Mouse (Mus musculus): Measurements from ENCODE around the gene Crhr1.

Gene Crhr1

GRCm38 (mm10) chr11:104138976-104139375 is 6.3 kb downstream of the Crhr1 start:
- DNase-seq (ENCODE audit: low spot score): no peak

- DNase-seq (ENCODE audit: low spot score): no peak
These were observed 12.3 kb downstream of the Crhr1 start for GRCm38 (mm10) chr11:104144930-104145329.

DNA sequence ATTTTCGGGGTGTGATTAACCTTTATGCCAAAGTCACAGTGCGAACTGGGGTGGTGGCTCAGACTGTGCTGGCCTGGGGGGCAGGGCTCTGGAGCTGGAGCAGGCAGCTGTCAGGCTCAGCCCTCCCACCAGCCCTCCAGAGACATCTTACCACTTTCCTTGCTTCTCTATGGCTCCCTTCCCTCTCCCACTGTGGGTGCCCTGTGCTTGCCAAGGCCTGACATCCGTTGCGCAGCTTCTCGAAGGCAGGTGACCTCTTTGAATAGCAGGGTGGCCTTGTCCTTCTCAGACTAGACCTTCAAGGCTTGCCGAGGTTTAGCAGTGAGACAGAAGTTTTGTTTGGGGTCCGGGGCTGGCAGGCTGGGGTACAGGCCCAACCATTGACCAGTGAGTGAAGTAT is 16.1 kb downstream of the Crhr1 start:
- DNase-seq (ENCODE audit: low spot score): no peak

DNA sequence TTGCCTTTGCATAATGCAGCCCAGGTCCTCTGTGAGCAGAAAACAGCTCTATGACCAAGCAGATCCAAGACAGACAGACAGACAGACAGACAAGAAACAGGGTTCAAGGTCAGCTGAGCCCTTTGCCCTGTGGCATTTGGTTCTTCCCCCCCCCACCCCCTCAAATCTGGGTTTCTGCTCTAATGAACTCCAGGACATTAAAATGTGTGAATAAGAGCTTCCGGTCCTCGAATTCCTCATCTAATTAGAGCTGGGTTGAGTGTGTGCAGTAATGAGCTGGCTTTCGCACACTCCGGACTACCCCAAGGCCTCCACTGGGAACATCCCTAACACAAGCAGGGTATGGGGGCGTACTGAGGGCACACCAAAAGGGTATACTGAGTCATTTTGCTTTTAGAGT is 18.3 kb downstream of the Crhr1 start:
- DNase-seq (ENCODE audit: low spot score): no peak

- DNase-seq (ENCODE audit: low spot score): no peak
These were observed 21.7 kb downstream of the Crhr1 start for GRCm38 (mm10) chr11:104154332-104154731.

DNA sequence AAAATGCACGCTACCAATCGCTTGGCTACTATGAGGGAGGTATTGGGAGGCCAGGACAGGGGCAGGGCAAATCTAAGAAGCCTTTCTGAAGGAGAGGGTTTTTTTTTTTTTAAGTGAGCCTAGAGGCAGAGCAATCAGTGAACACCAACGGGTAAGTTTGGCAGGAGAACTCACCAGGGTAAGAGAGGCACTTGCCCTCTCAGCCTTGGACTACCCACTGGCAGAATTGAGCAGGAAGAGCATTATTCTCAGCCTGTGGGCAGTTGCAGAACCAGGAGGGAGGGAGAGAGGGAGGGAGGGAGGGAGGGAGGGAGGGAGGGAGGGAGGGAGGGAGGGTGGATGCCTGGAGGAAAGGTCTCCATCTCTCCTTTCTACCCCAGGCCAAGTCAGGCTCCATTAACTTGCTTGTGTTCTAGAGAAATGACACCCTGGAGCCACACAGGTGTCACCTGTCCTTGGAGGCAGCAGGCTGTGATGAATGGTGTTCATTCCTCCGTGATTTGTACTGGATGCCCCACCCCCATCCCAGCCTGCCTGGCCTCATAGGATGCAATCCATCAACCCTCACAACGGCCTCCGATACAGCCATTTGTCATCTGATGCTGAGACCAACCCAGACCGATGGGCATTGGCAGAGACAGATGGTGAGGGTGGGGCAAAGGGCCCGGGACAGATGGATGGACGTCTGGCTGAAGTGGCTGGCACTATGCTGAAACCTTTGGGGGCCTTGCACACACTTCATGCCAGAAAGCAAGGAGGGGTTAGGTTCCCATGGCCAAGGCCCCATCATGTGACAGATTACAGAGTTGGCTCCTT is 22.4 kb downstream of the Crhr1 start:
- DNase-seq (ENCODE audit: low spot score): no peak

- DNase-seq (ENCODE audit: low spot score): no peak
These were observed 23.2 kb downstream of the Crhr1 start for GRCm38 (mm10) chr11:104155899-104156298.

DNA sequence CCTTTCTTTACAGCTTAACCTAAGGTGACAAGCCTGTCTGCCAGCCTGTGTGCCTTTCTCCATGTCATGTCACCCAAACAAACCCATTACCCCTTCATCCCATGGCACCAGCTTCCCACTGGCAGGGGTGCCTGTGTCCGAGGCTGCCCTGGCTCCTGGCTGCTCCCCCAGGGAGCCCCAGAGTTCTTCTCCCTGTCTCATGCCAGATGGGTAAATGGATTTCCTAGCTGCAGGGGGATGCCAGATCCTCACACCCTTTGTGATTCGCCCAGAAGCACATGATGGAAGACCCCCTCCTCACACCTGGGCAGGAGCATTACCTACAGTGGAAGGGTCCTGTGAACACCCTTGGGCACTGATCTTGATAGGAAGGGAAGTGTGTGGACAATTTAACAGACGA is 23.7 kb downstream of the Crhr1 start:
- no peak for DNase-seq (ENCODE audit: low spot score)

DNA sequence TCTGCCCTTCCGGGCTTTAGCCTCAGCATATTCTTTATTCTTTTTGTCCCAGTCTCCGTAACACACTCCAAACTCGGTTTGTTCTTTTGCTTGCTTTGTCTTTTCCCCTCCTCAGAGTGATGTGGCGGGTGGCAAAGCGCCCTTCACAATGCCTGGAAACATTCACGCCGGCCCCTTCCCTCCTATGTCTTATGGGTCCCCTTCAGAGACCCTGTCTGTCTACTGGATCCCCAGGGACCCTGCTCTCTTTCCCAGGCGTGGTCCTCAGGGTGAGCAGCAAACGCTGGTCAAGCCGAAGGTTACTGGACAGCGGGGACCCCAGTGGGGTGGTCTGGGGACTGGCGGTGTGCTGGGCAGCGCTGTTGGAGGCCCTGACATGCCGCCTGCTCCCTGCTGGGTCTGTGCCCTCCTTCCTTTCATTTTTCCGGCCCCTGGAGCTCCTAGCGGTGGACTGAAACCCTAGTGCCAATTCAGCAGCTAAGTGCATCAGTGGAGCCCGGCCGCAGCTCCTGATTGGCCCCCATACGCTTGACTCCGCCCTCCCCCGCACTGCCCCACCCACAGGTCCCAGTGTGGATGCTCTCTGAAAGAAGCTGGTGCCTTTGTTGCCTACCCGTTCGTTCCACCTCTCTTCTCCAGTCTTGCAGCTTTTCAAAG is 25.1 kb downstream of the Crhr1 start:
- DNase-seq (ENCODE audit: low spot score): peak; percentile 9

- DNase-seq (ENCODE audit: low spot score): no peak
These were observed 25.7 kb downstream of the Crhr1 start for GRCm38 (mm10) chr11:104158260-104158907.

GRCm38 (mm10) chr11:104159769-104160272 is 27.2 kb downstream of the Crhr1 start:
- no peak for DNase-seq (ENCODE audit: low spot score)

DNA sequence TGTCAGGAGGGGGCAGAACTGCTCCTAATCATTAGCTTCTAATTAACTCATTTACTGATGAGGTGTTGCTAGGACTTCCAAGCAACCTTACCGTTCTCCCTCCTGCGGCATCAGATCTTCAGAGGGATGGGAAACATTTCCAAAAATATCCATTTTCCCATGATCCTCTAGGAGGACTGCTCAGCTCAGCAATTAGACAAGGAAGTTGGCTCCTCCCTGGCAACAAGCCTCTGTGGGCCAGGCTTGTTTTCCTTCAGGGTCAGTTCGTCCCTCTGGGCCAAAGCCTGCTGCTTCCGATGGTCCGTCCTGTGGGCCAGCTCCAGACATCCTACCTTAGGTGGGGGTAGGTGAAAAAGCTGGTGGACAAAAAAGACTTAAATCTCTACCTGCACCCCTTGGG is 28.5 kb downstream of the Crhr1 start:
- no peak for DNase-seq (ENCODE audit: low spot score)

- no peak for DNase-seq (ENCODE audit: low spot score)
These were observed 31.6 kb downstream of the Crhr1 start for GRCm38 (mm10) chr11:104164257-104164656.

DNA sequence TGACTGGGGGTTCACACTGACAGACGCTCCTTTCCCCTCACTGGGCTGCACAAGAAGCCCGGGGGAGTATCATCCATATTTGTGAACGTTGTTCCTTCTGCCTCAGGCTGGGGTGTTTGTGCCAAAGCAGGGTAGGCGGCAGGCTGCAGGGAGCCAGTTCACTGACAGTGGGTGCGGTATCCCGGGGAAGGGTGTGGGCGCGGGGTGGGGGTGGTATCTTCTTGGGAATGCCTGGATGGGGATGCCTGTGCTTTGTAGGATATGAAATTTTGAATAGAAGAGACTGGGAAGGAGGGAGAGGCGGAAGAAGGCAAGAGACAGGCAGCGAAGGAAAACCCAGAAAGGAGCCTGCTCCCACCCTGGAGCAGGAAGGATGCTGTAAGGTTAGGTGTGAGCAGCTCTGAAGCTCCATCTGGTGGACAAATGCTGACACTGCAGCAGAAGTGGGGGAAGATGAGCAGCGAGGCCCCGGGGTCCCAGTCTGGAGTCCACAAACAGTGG is 38.7 kb downstream of the Crhr1 start:
- DNase-seq (ENCODE audit: low spot score): peak; percentile 54

GRCm38 (mm10) chr11:104178893-104179292 is 46.2 kb downstream of the Crhr1 start:
- no peak for DNase-seq (ENCODE audit: low spot score)

GRCm38 (mm10) chr11:104179804-104180203 is 47.1 kb downstream of the Crhr1 start:
- DNase-seq (ENCODE audit: low spot score): no peak

DNA sequence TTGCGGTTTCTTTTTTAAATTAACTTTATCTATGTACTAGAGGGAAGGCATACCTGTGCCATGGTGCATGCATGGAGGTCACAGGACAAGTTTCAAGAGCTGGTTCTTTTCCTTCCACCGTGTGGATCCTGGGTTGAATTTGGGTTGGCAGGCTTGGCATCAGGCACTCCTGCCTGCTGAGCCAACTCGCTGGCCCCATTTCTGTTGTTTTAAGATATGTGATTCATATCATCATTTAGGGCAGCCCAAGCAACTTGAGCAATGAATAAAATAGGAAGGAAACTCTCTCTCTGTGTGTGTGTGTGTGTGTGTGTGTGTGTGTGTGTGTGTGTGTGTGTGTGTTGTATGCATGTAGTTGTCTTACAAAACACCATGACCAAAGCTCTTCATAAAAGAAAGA is 49.5 kb downstream of the Crhr1 start:
- no peak for DNase-seq (ENCODE audit: low spot score)

DNA sequence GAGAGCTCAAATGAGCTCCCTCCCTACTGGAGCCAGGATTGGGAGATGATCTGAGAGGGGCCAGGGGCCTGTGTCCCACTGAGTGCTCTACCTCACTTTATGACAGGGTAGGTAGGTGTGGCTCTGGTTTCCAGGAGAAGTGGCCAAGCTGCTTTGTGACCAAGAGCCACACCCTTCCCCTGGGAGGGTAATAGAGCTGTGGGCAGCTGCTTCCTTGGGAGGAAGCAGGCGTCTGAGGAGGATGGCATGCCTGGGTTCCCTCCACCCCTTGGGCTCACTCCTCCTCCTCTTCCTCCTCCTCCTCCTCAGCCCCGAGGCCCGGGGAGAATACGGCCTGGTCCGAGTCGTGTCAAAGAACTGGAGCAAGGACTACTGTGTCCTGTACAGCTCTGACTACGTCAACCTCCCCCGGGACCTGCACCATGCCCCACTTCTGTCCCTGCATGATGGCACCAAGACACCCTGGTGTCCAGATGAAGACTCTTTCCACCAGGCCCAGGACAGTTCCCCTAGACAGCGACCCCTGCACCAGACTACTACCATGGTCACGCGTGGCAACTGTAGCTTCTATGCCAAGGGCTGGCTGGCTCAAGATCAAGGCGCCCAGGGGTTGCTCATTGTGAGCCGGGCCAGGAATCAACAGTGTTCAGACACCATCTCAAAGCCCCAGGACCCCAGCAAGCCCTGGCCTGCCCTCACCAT is 53.6 kb downstream of the Crhr1 start, which contains the start of gene Sppl2c:
TSS of gene Sppl2c (plus strand) at position 193 of the 702 bp plus-strand sequence.
- no peak for DNase-seq (ENCODE audit: low spot score)

DNA sequence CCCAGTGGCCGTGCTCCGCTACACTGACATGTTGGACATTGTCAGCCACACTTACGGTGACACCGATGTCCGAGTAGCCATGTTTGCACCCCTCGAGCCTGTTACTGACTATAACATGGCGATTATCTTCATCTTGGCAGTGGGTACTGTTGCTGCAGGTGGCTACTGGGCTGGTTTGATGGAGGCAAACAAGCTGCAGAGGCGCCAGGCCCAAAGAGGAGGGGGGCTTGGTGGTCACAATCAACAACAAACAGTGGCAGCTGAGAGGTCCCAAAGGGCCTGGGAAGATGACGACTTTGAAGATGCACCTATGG is 54.1 kb downstream of the Crhr1 start:
- no peak for DNase-seq (ENCODE audit: low spot score)

DNA sequence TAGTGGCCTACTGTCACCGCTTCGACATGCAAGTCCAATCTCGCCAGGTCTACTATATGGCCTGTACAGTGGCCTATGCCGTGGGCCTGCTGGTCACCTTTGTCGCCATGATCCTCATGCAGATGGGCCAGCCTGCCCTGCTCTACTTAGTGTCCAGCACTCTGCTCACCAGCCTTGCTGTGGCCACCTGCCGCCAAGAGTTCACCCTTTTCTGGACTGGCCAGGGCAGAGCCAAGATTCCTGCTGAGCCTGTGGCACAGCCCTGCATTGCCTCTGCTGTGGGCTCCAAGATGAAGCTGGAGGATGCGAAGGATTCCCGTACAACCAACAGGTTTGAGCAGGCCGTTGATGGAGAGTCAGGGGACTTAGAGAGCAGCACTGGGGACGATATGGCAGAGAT is 55.1 kb downstream of the Crhr1 start:
- DNase-seq (ENCODE audit: low spot score): no peak

- no peak for DNase-seq (ENCODE audit: low spot score)
These were observed 57.4 kb downstream of the Crhr1 start for GRCm38 (mm10) chr11:104190008-104190407.

GRCm38 (mm10) chr11:104195382-104195781 is 62.7 kb downstream of the Crhr1 start:
- no peak for DNase-seq (ENCODE audit: low spot score)

All from urinary bladder, postnatal 25 days (tissue).